Mouse (Mus musculus) ES-CJ7 (cell line): ENCODE data around the gene Flt4.

Experiments
- DNase-seq: peaks from one replicate; pipeline ENCODE4 v3.0.0; 2011; ENCODE audit warnings: low read depth, low spot score

The Flt4 gene

GRCm38 (mm10) chr11:49696472-49696871, 87.4 kb downstream of the Flt4 start:
- DNase-seq: no peak

- DNase-seq: no peak
These were observed 88.7 kb downstream of the Flt4 start for GRCm38 (mm10) chr11:49697779-49698178.

GRCm38 (mm10) chr11:49699079-49699478, 90.0 kb downstream of the Flt4 start:
- no peak for DNase-seq

- no peak for DNase-seq
These were observed 93.0 kb downstream of the Flt4 start for GRCm38 (mm10) chr11:49702014-49702413.
